Mouse (Mus musculus) layer of hippocampus, adult 8-10 months (tissue): ENCODE measurements around the gene Celf5. TPM values are rescaled to one million over a fixed set of nuclear protein-coding genes. Genes with fewer than 3 reads are reported as not detected.
A peak's percentile ranks its signal among the peaks of the same experiment; 100 is the strongest.
"Not testable (repeated sequence)": the region's sequence is repeated elsewhere in the genome, so short reads cannot be mapped to it uniquely, and the experiment has no call there.

Source experiments
- DNase-seq, 2 experiments: peaks; one replicate each; pipeline ENCODE4 v3.0.0; 2022; ENCODE audit warnings: low spot score in 2 of 2
- total RNA-seq, 4 experiments: library from RNA; stranded (reverse); gene quantifications; 2 replicates each; pipeline ENCODE4 v1.2.4; 2022

Celf5 gene
- total RNA-seq, 4 experiments from 2014 or later: 230 to 284 (median 256) TPM

- no peak for DNase-seq
Measured at GRCm38 (mm10) chr10:81455181-81455895, 27.2 kb downstream of the Celf5 start, which contains the start of gene Nfic. TSS of gene Nfic (minus strand) at chr10:81455635.

- DNase-seq: no peak
Measured at GRCm38 (mm10) chr10:81454106-81454505, 28.4 kb downstream of the Celf5 start.

GRCm38 (mm10) chr10:81452947-81453288, 29.6 kb downstream of the Celf5 start:
- DNase-seq: no peak

GRCm38 (mm10) chr10:81452237-81452946, 30.1 kb downstream of the Celf5 start:
- DNase-seq: no peak

GRCm38 (mm10) chr10:81451365-81451745, 31.2 kb downstream of the Celf5 start:
- DNase-seq: no peak

- no peak for DNase-seq
Measured at GRCm38 (mm10) chr10:81450641-81451364, 31.7 kb downstream of the Celf5 start.

- DNase-seq: peak; percentile 59 to 83
Measured at GRCm38 (mm10) chr10:81450140-81450539, 32.4 kb downstream of the Celf5 start.

GRCm38 (mm10) chr10:81445516-81445915, 37.0 kb downstream of the Celf5 start:
- DNase-seq: not testable (repeated sequence)

GRCm38 (mm10) chr10:81441019-81441418, 41.5 kb downstream of the Celf5 start:
- DNase-seq: no peak

GRCm38 (mm10) chr10:81435436-81435835, 47.1 kb downstream of the Celf5 start:
- DNase-seq: peak; percentile 83 to 87

- DNase-seq: peak in 1 of 2 experiments; percentile 21
Measured at GRCm38 (mm10) chr10:81434361-81435263, 47.9 kb downstream of the Celf5 start.

GRCm38 (mm10) chr10:81433541-81434289, 48.8 kb downstream of the Celf5 start:
- DNase-seq: peak; percentile 35 to 39

GRCm38 (mm10) chr10:81432868-81433262, 49.6 kb downstream of the Celf5 start:
- DNase-seq: peak; percentile 94 to 95

- peak in 1 of 2 experiments; percentile 16 for DNase-seq
Measured at GRCm38 (mm10) chr10:81432169-81432867, 50.2 kb downstream of the Celf5 start.

GRCm38 (mm10) chr10:81431526-81432168, 50.9 kb downstream of the Celf5 start:
- DNase-seq: peak; percentile 49 to 65

- DNase-seq: peak; percentile 50 to 67
Measured at GRCm38 (mm10) chr10:81430831-81431525, 51.5 kb downstream of the Celf5 start.

GRCm38 (mm10) chr10:81430141-81430830, 52.2 kb downstream of the Celf5 start:
- peak; percentile 58 to 75 for DNase-seq

- DNase-seq: peak; percentile 55 to 73
Measured at GRCm38 (mm10) chr10:81429605-81430061, 52.9 kb downstream of the Celf5 start.
